Mouse (Mus musculus): ENCODE data around the gene Rpl10-ps3. TPM values are rescaled to one million over a fixed set of nuclear protein-coding genes. Genes with fewer than 3 reads are reported as not detected.

The Rpl10-ps3 gene
- 470 and 608 TPM in 2 replicates for total RNA-seq (2017)

GRCm38 (mm10) chr9:50344868-50345267 is at the start of gene Rpl10-ps3:
TSS of gene Rpl10-ps3 (minus strand) at chr9:50344968.
- ATAC-seq (replicated peaks; ENCODE audit: low read depth, poor library complexity, severe bottlenecking), result no peak

GRCm38 (mm10) chr9:50375598-50375997 is 30.8 kb upstream of the Rpl10-ps3 start:
- no peak for ATAC-seq (replicated peaks; ENCODE audit: low read depth, poor library complexity, severe bottlenecking)

GRCm38 (mm10) chr9:50374666-50375065 is 29.9 kb upstream of the Rpl10-ps3 start:
- ATAC-seq (replicated peaks; ENCODE audit: low read depth, poor library complexity, severe bottlenecking), result no peak

GRCm38 (mm10) chr9:50368551-50369297 is 24.0 kb upstream of the Rpl10-ps3 start:
- ATAC-seq (replicated peaks; ENCODE audit: low read depth, poor library complexity, severe bottlenecking), result no peak

- no peak for ATAC-seq (replicated peaks; ENCODE audit: low read depth, poor library complexity, severe bottlenecking)
Measured at GRCm38 (mm10) chr9:50365059-50365780, 20.5 kb upstream of the Rpl10-ps3 start.

- ATAC-seq (replicated peaks; ENCODE audit: low read depth, poor library complexity, severe bottlenecking), result peak; percentile 33
Measured at GRCm38 (mm10) chr9:50363962-50364361, 19.2 kb upstream of the Rpl10-ps3 start.

GRCm38 (mm10) chr9:50363259-50363658 is 18.5 kb upstream of the Rpl10-ps3 start:
- ATAC-seq (replicated peaks; ENCODE audit: low read depth, poor library complexity, severe bottlenecking), result peak; percentile 81

GRCm38 (mm10) chr9:50362556-50362955 is 17.8 kb upstream of the Rpl10-ps3 start:
- no peak for ATAC-seq (replicated peaks; ENCODE audit: low read depth, poor library complexity, severe bottlenecking)

- no peak for ATAC-seq (replicated peaks; ENCODE audit: low read depth, poor library complexity, severe bottlenecking)
Measured at GRCm38 (mm10) chr9:50360370-50360769, 15.6 kb upstream of the Rpl10-ps3 start.

GRCm38 (mm10) chr9:50357331-50357730 is 12.6 kb upstream of the Rpl10-ps3 start:
- no peak for ATAC-seq (replicated peaks; ENCODE audit: low read depth, poor library complexity, severe bottlenecking)

- ATAC-seq (replicated peaks; ENCODE audit: low read depth, poor library complexity, severe bottlenecking), result peak; percentile 50; the same call in 1 of the 2 replicates
Measured at GRCm38 (mm10) chr9:50351746-50352145, 7.0 kb upstream of the Rpl10-ps3 start.

GRCm38 (mm10) chr9:50350571-50350970 is 5.8 kb upstream of the Rpl10-ps3 start:
- no peak for ATAC-seq (replicated peaks; ENCODE audit: low read depth, poor library complexity, severe bottlenecking)

GRCm38 (mm10) chr9:50349156-50349555 is 4.4 kb upstream of the Rpl10-ps3 start:
- no peak for ATAC-seq (replicated peaks; ENCODE audit: low read depth, poor library complexity, severe bottlenecking)

- no peak for ATAC-seq (replicated peaks; ENCODE audit: low read depth, poor library complexity, severe bottlenecking)
Measured at GRCm38 (mm10) chr9:50348256-50348655, 3.5 kb upstream of the Rpl10-ps3 start.

GRCm38 (mm10) chr9:50335539-50336325 is 9.0 kb downstream of the Rpl10-ps3 start:
- peak; percentile 39; the same call in 1 of the 2 replicates for ATAC-seq (replicated peaks; ENCODE audit: low read depth, poor library complexity, severe bottlenecking)

- ATAC-seq (replicated peaks; ENCODE audit: low read depth, poor library complexity, severe bottlenecking), result peak; percentile 99
Measured at GRCm38 (mm10) chr9:50333413-50333812, 11.4 kb downstream of the Rpl10-ps3 start.

GRCm38 (mm10) chr9:50324355-50325225 is 20.2 kb downstream of the Rpl10-ps3 start:
- ATAC-seq (replicated peaks; ENCODE audit: low read depth, poor library complexity, severe bottlenecking), result peak; percentile 60; the same call in 1 of the 2 replicates

- no peak for ATAC-seq (replicated peaks; ENCODE audit: low read depth, poor library complexity, severe bottlenecking)
Measured at GRCm38 (mm10) chr9:50320729-50321128, 24.0 kb downstream of the Rpl10-ps3 start.

- no peak for ATAC-seq (replicated peaks; ENCODE audit: low read depth, poor library complexity, severe bottlenecking)
Measured at GRCm38 (mm10) chr9:50319506-50319905, 25.3 kb downstream of the Rpl10-ps3 start.

GRCm38 (mm10) chr9:50317299-50317698 is 27.5 kb downstream of the Rpl10-ps3 start:
- no peak for ATAC-seq (replicated peaks; ENCODE audit: low read depth, poor library complexity, severe bottlenecking)
